Comparison of ENCODE assay signal across 8 mouse cellular contexts in the genomic region with DNA sequence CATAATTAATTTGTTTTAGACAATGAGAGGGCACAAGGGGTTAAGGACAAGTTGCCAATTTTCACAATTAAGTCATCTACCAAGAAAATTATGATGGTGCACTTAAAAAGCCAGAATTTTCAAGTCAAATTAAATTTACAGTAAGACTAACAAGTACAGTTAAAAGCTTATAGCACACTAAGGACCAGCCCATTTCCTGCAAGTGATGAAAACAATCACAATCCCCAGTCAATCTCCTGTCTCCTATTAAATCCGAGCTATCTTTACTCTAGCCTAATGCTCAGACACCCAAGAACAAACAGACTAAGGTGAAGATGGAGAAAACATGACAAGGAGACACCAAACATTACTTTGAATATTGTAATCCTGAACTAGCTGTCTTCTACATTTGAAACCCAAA. TPM values are rescaled to one million over a fixed set of nuclear protein-coding genes. Genes with fewer than 3 reads are reported as not detected.
A peak's percentile ranks its signal among the peaks of the same experiment; 100 is the strongest.
DNase-seq lines count a peak whose midpoint lies in the region; ATAC-seq and TF ChIP-seq lines count a peak whose summit lies in the region.

No protein-coding gene starts in this region.

- peak overlapping the region; percentile 96 for H3K27ac ChIP-seq in heart, adult 2 months
- H3K27ac ChIP-seq in forebrain, embryonic 15.5 days (replicated peaks) = peak overlapping the region; percentile 58
- H3K27ac ChIP-seq in liver, embryonic 14.5 days = no peak overlapping the region

- peaks cover 2% of the 10 kb centered on the region for H3K79me2 ChIP-seq in heart, adult 2 months (replicated peaks; ENCODE audit: control insufficient read depth, insufficient read depth, low read length)

- H3K9ac ChIP-seq in heart, adult 2 months (ENCODE audit: low read depth, low read length) = peak overlapping the region; percentile 65; the same call in 1 of the 2 replicates
- peak overlapping the region; percentile 22 for H3K9ac ChIP-seq in forebrain, embryonic 15.5 days (replicated peaks)
- 0 out of 2 replicates have a peak overlapping the region, but pooled peaks have one; percentile 5 for H3K9ac ChIP-seq in liver, embryonic 14.5 days (replicated peaks)

- no peak for TF ChIP-seq CTCF in heart, adult 2 months (IDR thresholded peaks at IDR 0.05)
- no peak for TF ChIP-seq CTCF in liver, embryonic 14.5 days (IDR thresholded peaks at IDR 0.05; ENCODE audit: low read depth)

- H3K4me1 ChIP-seq in heart, adult 2 months (ENCODE audit: control insufficient read depth, insufficient read depth, low read length) = peaks cover 13% of the 10 kb centered on the region
- peaks cover 42% of the 10 kb centered on the region for H3K4me1 ChIP-seq in forebrain, embryonic 15.5 days
- peaks cover 4 to 10% of the 10 kb centered on the region in 2 experiments for H3K4me1 ChIP-seq in liver, embryonic 14.5 days (replicated peaks; ENCODE audit: control insufficient read depth in 2 of 2, insufficient read depth in 2 of 2, low read length in 1 of 2)

- H3K4me2 ChIP-seq in forebrain, embryonic 15.5 days (replicated peaks) = peak overlapping the region; percentile 53
- H3K4me2 ChIP-seq in liver, embryonic 14.5 days (ENCODE audit: low read depth) = peak overlapping the region; percentile 49

- H3K27me3 ChIP-seq in heart, adult 2 months (ENCODE audit: control insufficient read depth, insufficient read depth, low read length) = no peaks in the 10 kb centered on the region
- H3K27me3 ChIP-seq in forebrain, embryonic 15.5 days = no peaks in the 10 kb centered on the region
- H3K27me3 ChIP-seq in liver, embryonic 14.5 days (ENCODE audit: control insufficient read depth, insufficient read depth, low read length) = peaks cover 4% of the 10 kb centered on the region; the same call in 1 of the 2 replicates

- intact Hi-C loops in heart, adult 2 months (cut with DNase I) = loop anchor here (1.0 to 10.0 kb wide), 5 partner anchors 92 to 1152 kb away; no protein-coding TSS in a partner anchor

- no peak for DNase-seq in heart, adult 2 months
- DNase-seq in heart, adult 11 months = no peak
- DNase-seq in 3T3-L1 (ENCODE audit: low read depth, low spot score) = peak; percentile 44
- no peak for DNase-seq in liver, embryonic 14.5 days (ENCODE audit: low read depth in 3 of 3, low spot score in 3 of 3)
- no peak for DNase-seq in retina, postnatal 1 day
- DNase-seq in left cerebral cortex, adult 18-20 months (ENCODE audit: low spot score in 2 of 2) = no peak
- no peak for DNase-seq in layer of hippocampus, postnatal 10 days (ENCODE audit: low spot score in 2 of 2)

- H3K9me3 ChIP-seq in forebrain, embryonic 15.5 days = no peaks in the 10 kb centered on the region
- no peaks in the 10 kb centered on the region for H3K9me3 ChIP-seq in liver, embryonic 14.5 days (ENCODE audit: control insufficient read depth, low read length)

- TF ChIP-seq POLR2A in heart, adult 2 months (IDR thresholded peaks at IDR 0.05; ENCODE audit: insufficient read depth, low read depth, low read length) = no peak

- H3K36me3 ChIP-seq in heart, adult 2 months (ENCODE audit: control insufficient read depth, insufficient read depth, low read length) = peaks cover 22% of the 10 kb centered on the region
- no peaks in the 10 kb centered on the region for H3K36me3 ChIP-seq in forebrain, embryonic 15.5 days
- H3K36me3 ChIP-seq in liver, embryonic 14.5 days (replicated peaks; ENCODE audit: control insufficient read depth, insufficient read depth, low read depth) = no peaks in the 10 kb centered on the region

- H3K4me3 ChIP-seq in heart, adult 2 months = peak overlapping the region; percentile 79
- peak overlapping the region; percentile 92 for H3K4me3 ChIP-seq in forebrain, embryonic 15.5 days
- peak overlapping the region in 1 of 2 experiments; percentile 34; a peak in 2 of 4 replicates for H3K4me3 ChIP-seq in liver, embryonic 14.5 days (ENCODE audit: insufficient read depth in 1 of 2, low read depth in 2 of 2, low read length in 2 of 2)

- 2% methylated on average over 1 of the region's 1 CpGs for WGBS in heart, adult 2 months
- 4% methylated on average over 1 of the region's 1 CpGs for WGBS in forebrain, embryonic 15.5 days
- WGBS in liver, embryonic 14.5 days (ENCODE audit: insufficient replicate concordance) = 10% methylated on average over 1 of the region's 1 CpGs

- ATAC-seq in forebrain, embryonic 15.5 days (replicated peaks) = no peak
- no peak for ATAC-seq in liver, embryonic 14.5 days (ENCODE audit: insufficient read depth)

- TF ChIP-seq EP300 in heart, adult 2 months (IDR thresholded peaks at IDR 0.05; ENCODE audit: insufficient read depth, low read depth, low read length) = no peak
- TF ChIP-seq EP300 in liver, embryonic 14.5 days (IDR thresholded peaks at IDR 0.05; ENCODE audit: low read depth) = no peak

RNA-seq across cellular contexts. Expression of a gene that starts 3.2 kb away (rescaled TPM):
- total RNA-seq in heart, adult 2 months (2021) = 100 to 1,000 TPM; 469 to 514 TPM
- 342 and 549 TPM in 2 replicates for polyA plus RNA-seq in heart, adult 2 months (2012; rRNA removed)
- 45.4 and 45.5 TPM in 2 replicates for polyA plus RNA-seq in forebrain, embryonic 15.5 days (2015; fragmentation: Nextera tagmentation; extraction: Ambion mirVana)
- 22.1 and 29.4 TPM in 2 replicates for polyA plus RNA-seq in liver, embryonic 14.5 days (2012; rRNA removed)
- 9.5 and 10.2 TPM in 2 replicates for polyA plus RNA-seq in liver, embryonic 14.5 days (2014; fragmentation: Nextera tagmentation; extraction: Ambion mirVana)
- total RNA-seq in left cerebral cortex, adult 18-20 months (2021) = 100 to 1,000 TPM; 299 to 327 TPM
- total RNA-seq in layer of hippocampus, postnatal 10 days (2021) = 100 to 1,000 TPM; 376 to 390 TPM

Comparison
In these comparisons a context has a peak if more than half of its experiments do, and no peak if none do; other contexts are left out.
1. H3K9ac ChIP-seq: peak in every context shown above with its lines; median percentile 65 in heart, adult 2 months; 22 in forebrain, embryonic 15.5 days; 5 in liver, embryonic 14.5 days.